Mouse (Mus musculus): ENCODE measurements around the gene Ckb. TPM values are rescaled to one million over a fixed set of nuclear protein-coding genes. Genes with fewer than 3 reads are reported as not detected.

The Ckb gene
- polyA plus RNA-seq, 1 experiment from 2014 or later, result 2,900 TPM

- H3K27me3 ChIP-seq (ENCODE audit: control insufficient read depth, insufficient read depth, low read length), result peaks cover 6% of the 10 kb centered on the region
- 0 out of 2 replicates have a peak, but pooled peaks cover 4% of the 10 kb centered on the region for H3K36me3 ChIP-seq (ENCODE audit: control insufficient read depth, insufficient read depth, low read length)
- H3K4me3 ChIP-seq (ENCODE audit: low read depth, low read length), result no peak overlapping the region
- 82% methylated on average over 6 of the region's 6 CpGs for WGBS
- peaks cover 26% of the 10 kb centered on the region for H3K4me1 ChIP-seq (ENCODE audit: control insufficient read depth, insufficient read depth, low read length)
- ATAC-seq (ENCODE audit: low FRiP score), result no peak
- H3K27ac ChIP-seq (ENCODE audit: low read depth, low read length), result no peak overlapping the region
- H3K9ac ChIP-seq (ENCODE audit: low read length), result no peak overlapping the region
- H3K4me2 ChIP-seq, result no peak overlapping the region
- no peak for DNase-seq (ENCODE audit: low spot score, missing footprints)
- H3K9me3 ChIP-seq (ENCODE audit: control insufficient read depth, low read length), result no peaks in the 10 kb centered on the region
Measured at GRCm38 (mm10) chr12:111675797-111676580, 3.9 kb upstream of the Ckb start.

GRCm38 (mm10) chr12:111674850-111675486, 2.8 kb upstream of the Ckb start:
- Histone ChIP-seq H3K27me3 (ENCODE audit: control insufficient read depth, insufficient read depth, low read length) (peaks cover 6% of the 10 kb centered on the region), H3K4me1 (ENCODE audit: control insufficient read depth, insufficient read depth, low read length) (peaks cover 29% of the 10 kb centered on the region), H3K27ac (ENCODE audit: low read depth, low read length) (no peak overlapping the region), H3K4me2 (no peak overlapping the region), H3K9me3 (ENCODE audit: control insufficient read depth, low read length) (no peaks in the 10 kb centered on the region), H3K9ac (ENCODE audit: low read length) (no peak overlapping the region), H3K36me3 (ENCODE audit: control insufficient read depth, insufficient read depth, low read length) (peaks cover 6% of the 10 kb centered on the region; the same call in 1 of the 2 replicates), H3K4me3 (ENCODE audit: low read depth, low read length) (no peak overlapping the region)
- WGBS, result 52% methylated on average over 2 of the region's 2 CpGs
- DNase-seq (ENCODE audit: low spot score, missing footprints) (no peak), ATAC-seq (ENCODE audit: low FRiP score) (no peak)

GRCm38 (mm10) chr12:111672581-111672980, 443 bp upstream of the Ckb start:
- Histone ChIP-seq H3K4me2 (peak overlapping the region; percentile 61), H3K4me1 (ENCODE audit: control insufficient read depth, insufficient read depth, low read length) (peaks cover 34% of the 10 kb centered on the region), H3K27me3 (ENCODE audit: control insufficient read depth, insufficient read depth, low read length) (peaks cover 6% of the 10 kb centered on the region), H3K4me3 (ENCODE audit: low read depth, low read length) (peak overlapping the region; percentile 91), H3K27ac (ENCODE audit: low read depth, low read length) (peak overlapping the region; percentile 37), H3K9ac (ENCODE audit: low read length) (peak overlapping the region; percentile 97), H3K9me3 (ENCODE audit: control insufficient read depth, low read length) (no peaks in the 10 kb centered on the region), H3K36me3 (ENCODE audit: control insufficient read depth, insufficient read depth, low read length) (peaks cover 12% of the 10 kb centered on the region; the same call in 1 of the 2 replicates)
- WGBS, result 7% methylated on average over 12 of the region's 12 CpGs
- DNase-seq (ENCODE audit: low spot score, missing footprints) (no peak), ATAC-seq (ENCODE audit: low FRiP score) (no peak)

GRCm38 (mm10) chr12:111671431-111671902, 671 bp downstream of the Ckb start:
- H3K9me3 ChIP-seq (ENCODE audit: control insufficient read depth, low read length), result no peaks in the 10 kb centered on the region
- ATAC-seq (ENCODE audit: low FRiP score) (peak; percentile 46), DNase-seq (ENCODE audit: low spot score, missing footprints) (peak; percentile 97)
- peak overlapping the region; percentile 97 for H3K9ac ChIP-seq (ENCODE audit: low read length)
- peak overlapping the region; percentile 61 for H3K4me2 ChIP-seq
- under 1% methylated on average over 34 of the region's 34 CpGs for WGBS
- H3K27ac ChIP-seq (ENCODE audit: low read depth, low read length), result peak overlapping the region; percentile 87
- H3K36me3 ChIP-seq (ENCODE audit: control insufficient read depth, insufficient read depth, low read length), result peaks cover 12% of the 10 kb centered on the region; the same call in 1 of the 2 replicates
- peak overlapping the region; percentile 91 for H3K4me3 ChIP-seq (ENCODE audit: low read depth, low read length)
- peaks cover 6% of the 10 kb centered on the region for H3K27me3 ChIP-seq (ENCODE audit: control insufficient read depth, insufficient read depth, low read length)
- H3K4me1 ChIP-seq (ENCODE audit: control insufficient read depth, insufficient read depth, low read length), result peaks cover 28% of the 10 kb centered on the region

GRCm38 (mm10) chr12:111670976-111671375, 1.2 kb downstream of the Ckb start:
- ATAC-seq (ENCODE audit: low FRiP score), result 0 out of 2 replicates have a peak, but pooled peaks have one; percentile 0
- peak overlapping the region; percentile 91 for H3K4me3 ChIP-seq (ENCODE audit: low read depth, low read length)
- WGBS, result under 1% methylated on average over 35 of the region's 35 CpGs
- peak overlapping the region; percentile 61 for H3K4me2 ChIP-seq
- H3K4me1 ChIP-seq (ENCODE audit: control insufficient read depth, insufficient read depth, low read length), result peaks cover 28% of the 10 kb centered on the region
- peaks cover 6% of the 10 kb centered on the region for H3K27me3 ChIP-seq (ENCODE audit: control insufficient read depth, insufficient read depth, low read length)
- H3K27ac ChIP-seq (ENCODE audit: low read depth, low read length), result peak overlapping the region; percentile 87
- H3K36me3 ChIP-seq (ENCODE audit: control insufficient read depth, insufficient read depth, low read length), result peaks cover 12% of the 10 kb centered on the region; the same call in 1 of the 2 replicates
- DNase-seq (ENCODE audit: low spot score, missing footprints), result no peak
- peak overlapping the region; percentile 97 for H3K9ac ChIP-seq (ENCODE audit: low read length)
- H3K9me3 ChIP-seq (ENCODE audit: control insufficient read depth, low read length), result no peaks in the 10 kb centered on the region

GRCm38 (mm10) chr12:111670371-111670971, 1.7 kb downstream of the Ckb start:
- Histone ChIP-seq H3K4me1 (ENCODE audit: control insufficient read depth, insufficient read depth, low read length) (peaks cover 28% of the 10 kb centered on the region), H3K27ac (ENCODE audit: low read depth, low read length) (peak overlapping the region; percentile 87), H3K9ac (ENCODE audit: low read length) (peak overlapping the region; percentile 97), H3K4me3 (ENCODE audit: low read depth, low read length) (peak overlapping the region; percentile 91), H3K36me3 (ENCODE audit: control insufficient read depth, insufficient read depth, low read length) (peaks cover 12% of the 10 kb centered on the region; the same call in 1 of the 2 replicates), H3K27me3 (ENCODE audit: control insufficient read depth, insufficient read depth, low read length) (peaks cover 6% of the 10 kb centered on the region), H3K4me2 (peak overlapping the region; percentile 61), H3K9me3 (ENCODE audit: control insufficient read depth, low read length) (no peaks in the 10 kb centered on the region)
- ATAC-seq (ENCODE audit: low FRiP score) (no peak), DNase-seq (ENCODE audit: low spot score, missing footprints) (peak; percentile 94)
- WGBS, result 3% methylated on average over 28 of the region's 29 CpGs

GRCm38 (mm10) chr12:111669961-111670360, 2.2 kb downstream of the Ckb start:
- WGBS, result 39% methylated on average over 8 of the region's 8 CpGs
- H3K4me3 ChIP-seq (ENCODE audit: low read depth, low read length), result peak overlapping the region; percentile 91
- peak overlapping the region; percentile 97 for H3K9ac ChIP-seq (ENCODE audit: low read length)
- no peaks in the 10 kb centered on the region for H3K9me3 ChIP-seq (ENCODE audit: control insufficient read depth, low read length)
- peaks cover 12% of the 10 kb centered on the region; the same call in 1 of the 2 replicates for H3K36me3 ChIP-seq (ENCODE audit: control insufficient read depth, insufficient read depth, low read length)
- peak overlapping the region; percentile 86; the same call in 1 of the 2 replicates for H3K27ac ChIP-seq (ENCODE audit: low read depth, low read length)
- peak overlapping the region; percentile 61 for H3K4me2 ChIP-seq
- ATAC-seq (ENCODE audit: low FRiP score), result no peak
- H3K27me3 ChIP-seq (ENCODE audit: control insufficient read depth, insufficient read depth, low read length), result peaks cover 6% of the 10 kb centered on the region
- peak; percentile 87 for DNase-seq (ENCODE audit: low spot score, missing footprints)
- peaks cover 28% of the 10 kb centered on the region for H3K4me1 ChIP-seq (ENCODE audit: control insufficient read depth, insufficient read depth, low read length)

- Histone ChIP-seq H3K9me3 (ENCODE audit: control insufficient read depth, low read length) (no peaks in the 10 kb centered on the region), H3K27ac (ENCODE audit: low read depth, low read length) (peak overlapping the region; percentile 86), H3K4me1 (ENCODE audit: control insufficient read depth, insufficient read depth, low read length) (peaks cover 29% of the 10 kb centered on the region), H3K4me2 (peak overlapping the region; percentile 61), H3K4me3 (ENCODE audit: low read depth, low read length) (peak overlapping the region; percentile 91), H3K9ac (ENCODE audit: low read length) (peak overlapping the region; percentile 97), H3K27me3 (ENCODE audit: control insufficient read depth, insufficient read depth, low read length) (peaks cover 6% of the 10 kb centered on the region), H3K36me3 (ENCODE audit: control insufficient read depth, insufficient read depth, low read length) (peaks cover 12% of the 10 kb centered on the region; the same call in 1 of the 2 replicates)
- peak; percentile 91 for DNase-seq (ENCODE audit: low spot score, missing footprints)
- WGBS, result 55% methylated on average over 23 of the region's 23 CpGs
- ATAC-seq (ENCODE audit: low FRiP score), result no peak
Measured at GRCm38 (mm10) chr12:111669000-111669788, 2.9 kb downstream of the Ckb start.

All from midbrain, embryonic 11.5 days (tissue).